Mouse (Mus musculus) granulocyte monocyte progenitor cell, adult 5-6 weeks (primary cell): ENCODE measurements around the gene Trub1. TPM values are rescaled to one million over a fixed set of nuclear protein-coding genes. Genes with fewer than 3 reads are reported as not detected.

Source experiments
- ATAC-seq: replicated peaks from 2 replicates; pipeline ENCODE4 v1.8.0; 2016; ENCODE audit warnings: mild to moderate bottlenecking, moderate TSS enrichment, inconsistent platforms; ENCODE audit not compliant: poor library complexity, severe bottlenecking
- total RNA-seq, 2 experiments: library from RNA; stranded (forward) in 1 of 2; stranded (reverse) in 1 of 2; fragments of 200-712, 200-1000 nt in 1 of 2; fragments of >200 nt in 1 of 2; fragmentation: Nextera tagmentation in 1 of 2; gene quantifications; 2 replicates each; pipeline ENCODE4 v1.2.3; 2014 to 2017

Trub1 gene
- total RNA-seq, 2 experiments from 2014 or later = 13.2 to 16.7 TPM

- ATAC-seq = no peak
Measured at GRCm38 (mm10) chr19:57439296-57439695, 13.4 kb upstream of the Trub1 start.

- ATAC-seq = no peak
Measured at GRCm38 (mm10) chr19:57441501-57441900, 11.2 kb upstream of the Trub1 start.

DNA sequence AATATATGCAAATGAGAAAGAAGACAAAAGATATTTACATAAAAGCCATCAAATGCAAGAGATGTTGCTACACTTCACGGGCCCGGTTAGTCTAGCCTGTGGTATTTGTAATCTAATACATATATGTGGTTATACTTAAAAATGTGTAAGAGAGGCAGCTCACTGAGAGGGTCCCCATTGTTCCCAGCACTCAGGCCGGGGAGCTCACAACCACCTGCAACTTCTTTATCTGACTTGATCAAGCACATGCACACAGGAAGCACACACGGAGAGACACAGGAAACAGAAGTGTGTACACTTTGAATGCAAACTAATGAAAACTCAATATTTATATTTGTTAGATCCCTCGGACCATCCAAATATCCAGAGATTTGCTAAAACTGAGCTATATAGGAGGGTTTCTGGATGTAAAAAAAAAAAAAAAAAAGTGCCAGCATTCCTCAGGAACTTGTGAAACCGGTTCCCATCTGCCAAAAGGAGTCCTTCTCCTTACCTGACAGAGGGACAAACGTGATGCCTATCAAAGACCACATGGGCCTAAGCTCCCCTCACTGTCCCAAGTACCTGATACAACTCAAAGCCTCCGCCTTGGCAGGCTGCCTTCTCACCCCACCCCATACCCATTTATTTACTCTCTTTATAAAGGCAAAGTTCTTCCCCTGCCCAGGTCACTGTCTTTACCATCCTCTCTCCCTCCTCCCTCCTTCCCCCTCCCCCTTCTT is 9.6 kb upstream of the Trub1 start:
- ATAC-seq = no peak

DNA sequence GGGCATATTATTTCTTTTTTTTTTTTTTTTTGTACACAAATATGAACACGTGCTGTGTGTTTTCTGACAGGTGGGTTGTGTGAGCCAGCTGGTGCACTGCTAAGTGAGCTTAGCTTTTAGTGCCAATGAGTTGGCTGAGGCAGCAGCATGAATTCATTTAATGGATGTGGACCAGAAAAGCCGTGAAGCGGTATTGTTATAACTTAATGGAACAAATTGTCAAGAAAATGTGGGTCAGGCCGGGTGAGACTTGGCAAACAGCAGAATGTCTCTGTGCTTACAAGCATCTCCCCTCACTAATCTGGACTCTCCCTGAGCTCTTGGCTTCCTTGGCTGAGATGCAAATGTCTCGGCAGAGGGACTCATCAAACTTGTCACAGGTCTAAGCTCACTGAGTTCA is 7.7 kb upstream of the Trub1 start:
- no peak for ATAC-seq

DNA sequence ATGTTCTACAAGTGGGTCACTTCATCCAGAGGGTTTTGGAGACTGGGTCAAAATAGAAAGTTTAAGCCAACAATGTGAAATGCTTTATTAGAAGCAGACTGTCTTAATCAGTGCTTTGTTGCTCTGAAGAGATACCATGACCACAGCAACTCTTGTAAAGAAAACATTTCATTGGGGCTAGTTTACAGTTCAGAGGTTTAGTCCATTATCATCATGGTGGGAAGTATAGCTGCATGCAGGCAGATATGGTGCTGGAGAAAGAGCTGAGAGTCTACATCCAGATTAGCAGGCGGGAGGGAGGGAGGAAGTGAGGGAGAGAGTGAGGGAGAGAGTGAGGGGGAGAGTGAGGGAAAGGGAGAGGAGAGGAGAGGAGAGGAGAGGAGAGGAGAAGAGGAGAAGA is 1.9 kb upstream of the Trub1 start:
- no peak for ATAC-seq

DNA sequence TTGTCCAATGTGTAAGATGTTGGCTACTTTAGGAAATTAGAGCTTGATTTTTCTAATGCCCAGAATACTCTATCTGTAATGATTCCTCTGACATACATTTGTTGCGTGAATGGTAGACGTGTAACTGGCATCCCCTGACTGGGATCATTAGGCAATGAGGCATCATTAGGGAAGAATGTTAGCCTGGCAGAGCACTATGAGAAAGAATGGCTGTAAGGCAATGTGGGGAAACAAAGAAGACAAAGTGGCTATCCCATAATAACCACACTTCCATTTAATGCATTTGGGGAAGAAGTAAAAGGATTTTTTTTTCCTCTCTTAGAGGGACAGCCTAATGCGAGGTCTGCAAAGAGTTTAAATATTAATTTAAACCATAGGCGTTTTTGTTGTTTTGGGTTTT is 950 bp upstream of the Trub1 start:
- no peak for ATAC-seq

GRCm38 (mm10) chr19:57453218-57453600 is 497 bp downstream of the Trub1 start:
- ATAC-seq = peak; percentile 15; the same call in 1 of the 2 replicates

GRCm38 (mm10) chr19:57455286-57455960 is 2.7 kb downstream of the Trub1 start:
- ATAC-seq = no peak; the same call in 1 of the 2 replicates

DNA sequence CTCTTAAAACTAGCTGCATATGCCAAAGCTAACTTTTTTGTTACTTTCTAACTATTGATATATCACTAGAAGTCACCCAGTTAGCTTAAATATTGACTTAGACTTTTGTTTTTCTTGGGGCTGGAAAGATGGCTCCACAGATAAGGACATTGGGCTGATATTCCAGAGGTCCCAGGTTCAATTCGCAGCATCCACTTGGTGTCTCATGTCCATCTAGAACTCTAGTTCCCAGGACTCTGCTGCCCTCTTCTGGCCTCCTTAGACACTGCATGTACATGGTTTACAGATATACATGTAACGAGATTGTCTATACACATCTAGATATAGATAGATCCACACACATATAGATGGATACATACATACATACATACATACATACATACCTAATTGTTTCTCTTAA is 4.4 kb downstream of the Trub1 start:
- ATAC-seq = 0 out of 2 replicates have a peak, but pooled peaks have one; percentile 36

- ATAC-seq = no peak
Measured at GRCm38 (mm10) chr19:57463741-57464140, 11.0 kb downstream of the Trub1 start.

GRCm38 (mm10) chr19:57465742-57466141 is 13.0 kb downstream of the Trub1 start:
- no peak for ATAC-seq

GRCm38 (mm10) chr19:57471033-57471432 is 18.3 kb downstream of the Trub1 start:
- ATAC-seq = no peak

DNA sequence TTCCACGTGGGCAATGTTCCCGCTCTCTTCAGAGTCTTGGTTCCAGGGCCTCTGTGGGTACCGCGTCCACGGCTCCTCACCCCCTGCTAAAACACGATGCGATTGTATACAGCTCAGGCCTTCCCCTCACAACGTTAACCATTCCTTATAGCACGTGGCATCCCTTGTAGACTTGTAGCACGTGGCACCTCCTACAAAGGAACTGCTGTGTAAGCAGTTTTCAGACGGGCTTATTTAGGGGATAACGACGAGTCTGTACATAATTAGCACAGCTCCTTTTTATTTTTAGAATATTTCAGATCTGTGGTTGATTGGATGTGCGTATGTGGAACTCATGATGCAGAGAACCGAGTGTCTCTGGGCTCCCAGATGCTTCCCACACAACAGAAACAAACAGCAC is 19.5 kb downstream of the Trub1 start:
- no peak for ATAC-seq

GRCm38 (mm10) chr19:57473301-57473700 is 20.6 kb downstream of the Trub1 start:
- no peak for ATAC-seq

- ATAC-seq = no peak
Measured at GRCm38 (mm10) chr19:57475298-57475697, 22.6 kb downstream of the Trub1 start.

- ATAC-seq = no peak
Measured at GRCm38 (mm10) chr19:57477310-57477709, 24.6 kb downstream of the Trub1 start.

DNA sequence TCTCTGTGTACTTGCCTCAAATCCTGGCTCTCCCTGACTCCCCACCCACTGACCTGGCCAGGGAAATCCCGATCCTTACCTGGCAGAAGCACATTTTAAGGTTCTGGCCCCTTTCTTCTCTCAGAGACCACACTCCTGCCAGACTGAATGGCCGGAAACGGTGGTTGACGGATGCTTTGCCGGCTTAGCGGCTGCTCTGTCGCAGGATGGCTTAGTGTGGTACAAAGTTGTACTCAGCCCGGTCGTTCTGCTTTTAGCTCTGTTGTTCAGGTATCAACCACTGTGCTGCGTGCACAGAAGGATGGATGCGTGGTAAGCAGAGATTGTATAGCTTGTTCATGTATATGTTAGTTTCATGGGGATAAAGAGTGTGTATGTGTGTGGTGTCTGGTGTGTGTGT is 25.3 kb downstream of the Trub1 start:
- ATAC-seq = no peak

GRCm38 (mm10) chr19:57479886-57480655 is 27.4 kb downstream of the Trub1 start:
- no peak for ATAC-seq

GRCm38 (mm10) chr19:57481743-57482259 is 29.1 kb downstream of the Trub1 start:
- no peak for ATAC-seq

GRCm38 (mm10) chr19:57482815-57483214 is 30.1 kb downstream of the Trub1 start:
- ATAC-seq = peak; percentile 97
